Mouse (Mus musculus): ENCODE data around the gene Zrsr1.

DNA sequence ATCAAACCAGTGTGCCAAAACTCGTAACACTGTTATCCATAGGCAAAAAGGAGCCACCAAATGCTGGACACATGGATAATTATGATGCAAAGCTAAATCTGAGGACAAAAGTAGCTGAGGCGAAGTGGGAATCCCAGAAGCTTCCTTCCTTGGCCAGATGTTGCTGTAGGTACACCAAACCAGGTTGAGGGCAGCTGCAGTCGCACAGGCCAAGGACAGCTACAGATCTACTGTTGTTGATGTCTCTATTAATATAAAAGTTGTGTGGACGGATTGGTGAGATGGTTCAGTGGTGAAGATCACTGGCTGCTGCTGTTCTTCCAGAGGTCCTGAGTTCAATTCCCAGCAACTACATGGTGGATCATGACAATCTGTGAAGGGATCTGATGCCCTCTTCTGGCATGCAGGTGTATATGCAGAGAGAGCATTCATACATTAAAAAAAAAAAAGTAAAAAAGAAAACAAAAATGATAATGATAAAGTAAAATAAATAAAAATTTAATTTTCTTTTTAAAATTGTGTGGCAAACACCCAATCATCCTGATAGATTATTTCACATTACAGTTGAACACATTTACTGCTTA is 13.9 kb upstream of the Zrsr1 start:
- 0 out of 2 replicates have a peak, but pooled peaks have one; percentile 12 for TF ChIP-seq CTCF (IDR thresholded peaks at IDR 0.05; ENCODE audit: control insufficient read depth, insufficient read depth, low read length)
- no peak for TF ChIP-seq POLR2A (IDR thresholded peaks at IDR 0.05; ENCODE audit: borderline replicate concordance, control insufficient read depth, low read depth, low read length)

Measured in bone marrow, adult 2 months (tissue).